ENCODE assay signal across 24 mouse cellular contexts in the genomic region with DNA sequence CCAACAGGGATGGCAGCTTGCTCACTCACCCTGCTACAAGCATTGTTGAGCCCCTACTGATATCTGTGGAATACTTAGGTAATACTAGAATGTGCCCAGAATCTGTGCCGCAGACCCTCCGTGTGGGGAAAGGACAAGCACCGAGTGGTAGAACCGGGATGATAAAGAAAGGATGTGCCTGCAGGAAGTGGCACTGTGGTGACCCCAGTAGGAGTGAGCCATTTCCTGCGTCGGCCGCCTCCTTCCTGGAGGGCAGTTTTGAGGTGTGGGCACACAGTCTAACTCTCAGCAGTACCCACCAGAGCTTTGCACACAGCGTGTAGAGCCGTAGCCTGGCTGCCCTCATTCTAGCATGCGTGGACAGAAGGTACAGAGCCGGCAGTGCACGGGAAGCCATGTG. TPM values are rescaled to one million over a fixed set of nuclear protein-coding genes. Genes with fewer than 3 reads are reported as not detected.
DNase-seq lines count a peak whose midpoint lies in the region; ATAC-seq and TF ChIP-seq lines count a peak whose summit lies in the region.
"Had no signal": no experiment of that assay in that cellular context is flagged by ENCODE, and none has a peak within 500 bp of the region (broad histone marks: within the 10 kb centered on the region; RNA-seq: fewer than 3 reads in every experiment).

No protein-coding gene starts in this region.

- H3K4me1 ChIP-seq in cerebellum, adult 2 months (ENCODE audit: control insufficient read depth, insufficient read depth, low read length): no peaks in the 10 kb centered on the region
- H3K4me1 ChIP-seq: embryonic facial prominence, embryonic 10.5 days; forebrain, embryonic 13.5 days; hindbrain, embryonic 13.5 days had no signal

- no peaks in the 10 kb centered on the region for H3K27me3 ChIP-seq in cerebellum, adult 2 months (ENCODE audit: control insufficient read depth, insufficient read depth, low read length)
- H3K27me3 ChIP-seq: forebrain, embryonic 13.5 days; heart, embryonic 15.5 days; hindbrain, embryonic 13.5 days had no signal

- peak; percentile 50 for DNase-seq in lung, postnatal 10 days
- DNase-seq in lung, postnatal 36 days: no peak
- no peak for DNase-seq in cerebellum, adult 2 months
- no peak for DNase-seq in cerebellum, adult 9-10 months
- DNase-seq in embryo, embryonic 11 days: no peak
- DNase-seq: adrenal gland, adult 2 months; adrenal gland, postnatal 25 days; B cell, adult 2 months; cerebellum, adult 8-10 months; cerebellum, postnatal 25 days; forebrain, postnatal 0 days; gastrocnemius, postnatal 25 days; heart, adult 11 months; heart, postnatal 14 days had no signal

- no peak overlapping the region for H3K4me3 ChIP-seq in cerebellum, adult 2 months (replicated peaks; ENCODE audit: insufficient read depth, low read depth, low read length)
- H3K4me3 ChIP-seq: embryonic facial prominence, embryonic 10.5 days; forebrain, embryonic 13.5 days; heart, embryonic 15.5 days; hindbrain, embryonic 13.5 days had no signal

- peak; percentile 40 for ATAC-seq in CD4-positive, CD25-positive, alpha-beta regulatory T cell, adult 4 months
- ATAC-seq in common myeloid progenitor, adult 5-6 weeks (replicated peaks; ENCODE audit: low read depth, poor library complexity, severe bottlenecking): peak; percentile 59
- 0 out of 2 replicates have a peak, but pooled peaks have one; percentile 22 for ATAC-seq in megakaryocyte, adult 5-6 weeks (ENCODE audit: poor library complexity, severe bottlenecking)
- ATAC-seq: forebrain, embryonic 13.5 days; forebrain, postnatal 0 days; hindbrain, postnatal 0 days had no signal

- WGBS in cerebellum, adult 2 months: 86% methylated on average over 12 of the region's 12 CpGs

- H3K27ac ChIP-seq in cerebellum, adult 2 months (ENCODE audit: insufficient read depth, low read length): no peak overlapping the region
- H3K27ac ChIP-seq: embryonic facial prominence, embryonic 10.5 days; forebrain, embryonic 13.5 days; heart, embryonic 15.5 days; hindbrain, embryonic 13.5 days; hindbrain, postnatal 0 days had no signal

- TF ChIP-seq POLR2A in cerebellum, adult 2 months (IDR thresholded peaks at IDR 0.05; ENCODE audit: borderline replicate concordance, insufficient read depth, low read length): no peak

- TF ChIP-seq CTCF in cerebellum, adult 2 months (IDR thresholded peaks at IDR 0.05; ENCODE audit: borderline replicate concordance, insufficient read depth, low read depth, low read length): no peak

RNA-seq across cellular contexts. Expression of a gene that starts 34.7 kb away (rescaled TPM):
- polyA plus RNA-seq in CD4-positive, CD25-positive, alpha-beta regulatory T cell, adult 4 months (2017; shearing (Covaris generic)): under 1 TPM; 0.17 to 0.63 TPM
- 0.09 TPM in 1 of 2 replicates, not detected in the other for total RNA-seq in common myeloid progenitor, adult 5-6 weeks (2017)
- 0.20 TPM in 1 of 2 replicates, not detected in the other for total RNA-seq in megakaryocyte, adult 5-6 weeks (2015)
- total RNA-seq in megakaryocyte, adult 5-6 weeks (2017): not detected in 2 replicates
- polyA plus RNA-seq in cerebellum, adult 2 months (2012; rRNA removed): 0.44 and 0.84 TPM in 2 replicates
- total RNA-seq: hematopoietic stem cell, adult 5-6 weeks; MEL had no signal

RNA-seq across cellular contexts. Expression of a gene that starts 43.9 kb away (rescaled TPM):
- polyA plus RNA-seq in CD4-positive, CD25-positive, alpha-beta regulatory T cell, adult 4 months (2017; shearing (Covaris generic)): 100 to 1,000 TPM in 1 of 2 experiments, 10 to 100 TPM in 1; 99.2 to 126 TPM
- total RNA-seq in common myeloid progenitor, adult 5-6 weeks (2017): 33.2 and 63.6 TPM in 2 replicates
- 49.1 and 54.8 TPM in 2 replicates for total RNA-seq in megakaryocyte, adult 5-6 weeks (2015)
- 145 and 151 TPM in 2 replicates for total RNA-seq in megakaryocyte, adult 5-6 weeks (2017)
- polyA plus RNA-seq in cerebellum, adult 2 months (2012; rRNA removed): 24.5 and 25.0 TPM in 2 replicates
